Mouse (Mus musculus): Measurements from ENCODE around the gene Lrrtm4.

The Lrrtm4 gene

DNA sequence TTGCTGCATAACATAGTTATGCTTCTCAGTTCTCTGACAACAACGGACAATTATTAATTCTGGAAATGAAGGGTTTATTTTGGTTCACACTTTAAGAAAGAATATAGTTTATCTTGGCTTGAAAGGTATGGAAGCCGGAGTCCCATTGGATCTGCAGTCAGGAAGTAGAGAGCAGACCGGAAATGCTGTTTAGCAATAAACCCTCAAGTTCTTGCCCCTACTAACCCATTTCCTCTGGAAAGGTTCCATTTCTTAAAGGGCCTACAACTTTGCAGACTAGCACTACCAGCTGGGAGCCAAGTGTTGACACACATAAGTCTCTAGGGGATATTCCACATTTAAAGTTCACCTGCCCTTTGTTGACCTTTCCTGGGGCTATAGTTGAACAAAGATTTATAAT, 309.7 kb downstream of the Lrrtm4 start:
- DNase-seq (ENCODE audit: low read depth) = no peak

DNA sequence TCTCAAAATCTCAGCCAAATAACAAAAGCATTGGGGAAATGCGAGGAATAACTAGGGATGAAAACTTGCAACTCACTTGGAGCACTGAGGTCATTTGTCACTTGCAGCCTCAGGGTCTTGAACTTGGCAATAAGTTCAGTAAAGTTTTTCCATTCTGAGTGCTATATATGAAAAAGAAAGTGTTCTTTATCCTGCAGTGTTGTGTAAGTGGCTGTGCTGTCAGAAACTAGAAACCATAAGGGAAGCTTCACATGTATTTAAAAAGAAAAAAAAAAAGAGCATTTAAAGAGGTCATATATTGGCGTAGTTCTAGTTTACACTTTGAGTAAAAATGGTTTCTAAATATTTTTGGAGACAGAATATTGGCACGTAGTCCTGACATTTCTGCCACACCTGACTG, 313.1 kb downstream of the Lrrtm4 start:
- no peak for DNase-seq (ENCODE audit: low read depth)

DNA sequence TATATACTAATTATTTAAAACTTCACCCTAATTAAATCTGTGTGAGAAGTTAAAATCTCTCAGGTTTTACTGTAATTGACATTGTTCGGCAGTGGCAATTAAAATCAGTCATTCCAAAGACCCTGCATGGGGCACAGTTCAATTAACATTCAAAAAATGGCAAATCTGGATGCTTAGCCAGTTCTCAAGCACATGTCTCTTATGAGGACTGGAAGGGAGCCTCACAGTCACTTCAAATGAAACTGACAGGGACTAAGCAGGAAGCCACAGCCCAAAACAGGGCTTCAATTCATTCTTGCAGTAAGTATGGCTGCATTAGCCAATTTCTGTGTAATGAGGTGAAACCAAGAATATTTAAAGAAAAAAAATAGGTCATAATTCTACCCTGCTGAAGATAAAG, 333.6 kb downstream of the Lrrtm4 start:
- DNase-seq (ENCODE audit: low read depth) = no peak

DNA sequence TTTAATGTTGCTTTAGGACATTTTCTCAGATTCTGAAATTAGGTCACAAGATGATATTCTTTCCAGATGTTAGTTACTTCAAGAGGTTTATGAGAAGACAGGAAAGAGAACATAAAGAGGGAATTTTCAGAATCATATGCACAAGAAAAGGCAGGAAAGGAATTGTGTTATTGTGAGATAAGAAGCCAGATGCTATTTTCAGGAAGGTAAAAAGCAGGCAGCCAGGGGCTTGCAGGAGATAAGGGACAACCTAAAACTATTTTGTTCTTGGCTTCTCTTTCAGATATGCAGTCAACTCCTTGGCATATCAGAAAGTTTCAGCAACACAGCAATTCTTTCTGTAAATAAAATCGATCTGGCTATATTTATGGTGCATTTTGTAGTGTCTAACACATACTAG, 338.4 kb downstream of the Lrrtm4 start:
- no peak for DNase-seq (ENCODE audit: low read depth)

DNA sequence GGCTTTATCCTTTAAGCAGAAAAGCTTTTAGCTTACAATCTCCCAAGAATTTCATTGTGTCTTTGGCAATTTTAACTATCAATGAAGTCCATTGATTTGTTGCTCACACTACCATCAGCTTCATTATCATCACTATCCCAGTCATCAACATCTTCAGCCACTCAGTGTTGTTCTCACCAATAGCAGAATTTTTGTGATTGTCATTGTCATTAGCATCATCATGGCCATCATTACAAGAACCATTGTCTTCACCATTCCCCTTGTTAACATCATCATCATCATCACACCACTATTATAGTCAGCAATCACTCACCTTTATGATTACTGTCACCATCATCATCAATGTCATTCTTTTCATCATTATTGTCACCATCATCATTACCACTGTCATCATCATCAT, 344.9 kb downstream of the Lrrtm4 start:
- DNase-seq (ENCODE audit: low read depth) = no peak

DNA sequence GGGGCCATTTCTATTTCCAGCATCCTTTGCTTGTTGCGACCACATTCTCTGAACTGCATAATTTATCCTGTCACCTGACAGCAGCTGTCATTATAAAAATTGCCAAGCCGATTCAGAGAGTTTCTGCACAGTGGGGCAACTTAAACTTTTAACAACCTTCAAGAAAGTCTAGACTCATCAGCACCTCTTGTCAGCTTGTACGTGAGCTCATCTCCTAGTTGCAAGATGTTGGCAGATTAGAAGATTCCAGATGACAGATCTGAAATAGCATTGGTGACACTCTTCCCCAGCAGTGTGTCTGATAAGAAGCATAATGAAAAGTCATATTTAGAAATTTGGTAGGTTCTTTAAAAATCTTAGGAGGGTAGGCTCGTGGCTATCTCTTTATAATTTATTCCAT, 347.9 kb downstream of the Lrrtm4 start:
- no peak for DNase-seq (ENCODE audit: low read depth)

DNA sequence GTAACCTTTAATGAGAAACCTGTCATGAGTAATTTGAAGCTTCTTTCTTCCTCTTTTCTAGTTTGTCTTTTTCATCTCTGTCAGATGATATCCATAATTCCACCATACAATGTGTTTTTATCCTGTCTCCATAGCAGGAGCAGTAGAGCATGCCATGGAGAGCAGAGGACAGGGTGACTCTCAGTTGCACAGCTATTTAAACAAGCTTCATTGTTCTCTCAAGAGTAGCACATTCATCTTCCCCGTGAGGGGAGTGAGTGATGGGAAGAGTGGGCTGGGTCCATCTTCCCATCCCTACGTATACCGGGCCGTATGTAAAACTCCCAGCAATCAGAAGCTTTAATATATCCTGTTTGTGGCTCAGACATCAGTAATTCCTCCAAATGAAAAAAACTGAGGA, 370.9 kb downstream of the Lrrtm4 start:
- no peak for DNase-seq (ENCODE audit: low read depth)

DNA sequence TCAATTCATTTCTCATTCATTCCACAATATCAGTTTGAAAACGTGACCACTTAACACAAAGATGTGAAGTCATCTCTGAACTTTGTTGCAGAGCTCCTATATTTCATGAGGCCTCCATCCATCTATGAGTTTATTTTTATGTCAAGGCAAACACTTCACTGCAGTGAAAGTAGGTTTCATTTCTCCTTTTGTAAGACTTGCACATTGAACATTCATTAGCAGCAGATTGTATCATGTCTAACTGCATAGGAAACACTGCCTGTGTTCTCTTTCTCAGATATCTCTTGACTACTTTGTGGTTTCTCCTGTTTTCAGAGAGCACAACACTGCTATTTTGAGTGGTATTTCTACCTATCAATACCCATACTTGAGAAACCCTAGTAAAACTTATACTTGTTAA, 388.1 kb downstream of the Lrrtm4 start:
- DNase-seq (ENCODE audit: low read depth) = no peak

DNA sequence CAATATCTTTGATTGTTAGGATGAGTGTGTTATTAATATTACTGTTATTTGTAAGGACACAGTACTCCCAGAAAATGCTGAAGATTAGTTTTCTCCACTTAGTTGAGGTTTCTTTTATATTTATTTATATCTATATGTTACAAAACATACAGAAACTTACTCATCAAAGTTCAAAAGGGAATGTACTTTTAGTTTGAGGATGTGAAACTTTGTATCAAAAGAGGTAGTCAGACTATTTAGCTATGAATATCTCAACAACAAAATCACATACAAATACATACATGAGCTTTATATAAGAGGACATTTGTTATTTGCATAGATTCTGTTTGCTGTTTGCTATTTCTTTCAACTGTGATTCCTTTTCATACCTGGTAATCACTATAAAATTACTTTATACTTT, 421.5 kb downstream of the Lrrtm4 start:
- DNase-seq (ENCODE audit: low read depth) = no peak

DNA sequence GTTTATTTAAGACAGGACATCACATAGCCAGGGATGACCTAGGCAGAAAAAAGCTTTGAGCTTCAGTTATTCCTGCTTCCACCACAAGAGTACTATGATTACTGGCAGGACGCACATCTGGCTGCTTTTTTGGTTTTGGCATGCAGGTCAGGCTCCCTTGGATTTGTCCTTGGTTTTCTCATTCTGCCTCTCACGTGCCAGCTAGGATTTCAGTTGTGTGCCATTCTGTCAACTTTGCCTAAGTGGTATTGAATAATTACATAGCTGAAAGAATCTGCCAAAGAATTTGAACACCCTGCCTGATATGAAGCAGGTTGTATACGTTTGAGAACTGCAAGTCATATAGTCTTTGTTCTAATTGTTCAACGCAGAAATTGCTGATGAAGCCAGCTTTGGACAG, 451.9 kb downstream of the Lrrtm4 start:
- no peak for DNase-seq (ENCODE audit: low read depth)

DNA sequence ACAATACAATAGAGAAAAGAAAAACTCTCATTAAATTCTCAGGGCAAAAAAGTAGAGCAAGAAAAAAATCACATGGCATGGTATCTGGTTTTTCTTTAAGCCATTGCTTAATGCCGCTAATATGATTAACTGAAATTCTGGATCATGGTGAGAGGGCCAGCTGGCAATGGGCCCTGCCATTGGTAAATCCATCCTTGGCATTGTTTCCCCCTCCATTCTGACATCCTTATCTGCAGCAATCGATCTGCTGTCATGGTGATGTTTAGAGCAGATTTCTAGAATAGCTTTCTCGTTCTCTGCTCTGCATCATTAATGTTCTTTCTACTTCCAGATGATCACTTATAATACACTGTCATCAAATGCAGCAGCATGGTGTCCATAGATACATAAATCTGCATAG, 457.5 kb downstream of the Lrrtm4 start:
- no peak for DNase-seq (ENCODE audit: low read depth)

DNA sequence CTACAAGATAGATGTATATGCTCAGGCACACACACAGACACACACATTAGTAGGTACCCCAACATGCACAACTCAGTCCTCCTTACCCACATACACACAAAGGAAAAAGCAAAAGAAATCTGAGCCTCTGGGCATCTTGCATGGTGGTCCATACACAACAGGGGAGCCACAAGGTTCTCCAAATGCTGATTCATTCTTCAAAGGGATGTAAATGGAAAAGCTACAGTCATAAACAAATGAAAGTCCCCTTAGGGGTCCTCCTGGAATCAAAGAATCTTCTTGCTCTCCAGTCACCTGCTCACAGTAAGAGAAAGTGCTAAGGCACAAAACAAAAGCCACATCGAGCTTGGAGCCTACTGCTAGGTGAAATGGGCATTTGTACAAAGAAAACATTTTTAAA, 526.3 kb downstream of the Lrrtm4 start:
- no peak for DNase-seq (ENCODE audit: low read depth)

DNA sequence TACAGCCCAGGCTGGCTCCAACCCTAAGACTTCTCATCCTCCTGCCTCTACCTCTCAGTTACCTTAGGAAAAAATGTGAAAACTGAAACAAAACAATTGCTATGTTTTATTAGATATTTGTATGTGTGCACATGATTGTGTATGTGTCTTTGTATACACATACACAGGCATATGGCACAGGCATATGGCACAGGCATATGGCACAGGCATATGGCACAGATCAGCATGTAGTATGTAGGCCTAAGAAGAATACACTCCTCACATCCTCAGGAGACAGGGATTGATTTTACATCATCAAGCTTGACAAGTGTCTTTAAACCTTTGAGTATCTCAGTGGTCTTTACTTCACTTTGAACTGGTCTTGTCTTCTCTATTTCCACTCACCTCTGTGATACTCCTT, 531.2 kb downstream of the Lrrtm4 start:
- DNase-seq (ENCODE audit: low read depth) = no peak

DNA sequence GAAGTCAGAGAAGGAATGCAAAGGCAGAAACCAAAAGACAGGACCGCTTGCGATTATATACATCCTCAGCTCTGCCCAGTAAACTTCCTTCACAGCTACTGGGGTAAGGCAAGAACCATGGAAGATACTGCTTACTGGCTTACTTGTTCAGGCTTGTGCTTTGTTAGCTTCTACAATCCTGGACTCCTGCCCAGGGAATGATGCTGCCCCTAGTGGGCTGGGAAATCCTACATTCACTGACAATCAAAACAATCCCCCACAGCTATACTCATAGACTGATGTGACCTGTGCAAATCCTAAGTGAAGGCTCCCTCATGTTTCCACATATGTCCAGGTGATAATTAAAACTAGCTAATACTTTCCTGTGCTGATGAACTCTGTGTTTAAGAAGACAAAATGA, 534.7 kb downstream of the Lrrtm4 start:
- DNase-seq (ENCODE audit: low read depth) = no peak

DNA sequence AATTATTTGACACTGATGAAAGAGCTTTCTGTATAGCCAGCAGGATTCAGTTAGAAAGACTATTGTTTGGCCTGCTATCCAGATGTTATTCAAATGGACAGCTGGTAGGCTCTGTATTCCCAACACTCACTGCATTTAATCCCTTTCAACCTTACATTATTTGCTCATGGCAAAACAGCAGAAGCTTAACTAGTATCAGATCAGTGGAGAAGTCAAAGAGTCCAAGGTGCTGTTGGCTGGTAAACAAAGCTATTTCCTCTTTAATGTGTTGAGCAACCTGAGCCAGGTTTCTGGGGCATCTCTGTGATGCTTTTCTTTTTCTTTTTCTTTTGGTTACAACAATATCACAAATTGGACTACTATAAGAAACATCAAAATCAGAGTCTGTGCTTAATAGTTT, 536.3 kb downstream of the Lrrtm4 start:
- DNase-seq (ENCODE audit: low read depth) = no peak

DNA sequence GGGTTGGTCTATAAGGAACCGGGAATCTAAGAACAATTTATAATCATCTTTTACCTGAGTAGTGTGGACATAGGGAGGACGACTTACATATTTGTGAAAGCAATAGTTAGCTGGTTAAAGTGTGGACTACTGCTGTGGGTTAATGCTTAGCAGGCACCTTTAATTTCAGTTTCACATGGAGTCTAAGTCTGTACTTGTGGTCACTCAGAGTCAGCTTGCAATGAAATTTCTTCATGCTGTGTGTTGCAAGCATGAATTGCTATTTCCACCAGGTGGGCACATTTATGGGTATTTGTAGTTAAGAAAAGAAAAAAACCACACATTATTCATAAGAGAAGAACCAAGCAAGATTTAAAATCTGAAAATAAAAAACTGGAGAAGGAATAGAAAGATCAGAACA, 558.5 kb downstream of the Lrrtm4 start:
- DNase-seq (ENCODE audit: low read depth) = no peak

DNA sequence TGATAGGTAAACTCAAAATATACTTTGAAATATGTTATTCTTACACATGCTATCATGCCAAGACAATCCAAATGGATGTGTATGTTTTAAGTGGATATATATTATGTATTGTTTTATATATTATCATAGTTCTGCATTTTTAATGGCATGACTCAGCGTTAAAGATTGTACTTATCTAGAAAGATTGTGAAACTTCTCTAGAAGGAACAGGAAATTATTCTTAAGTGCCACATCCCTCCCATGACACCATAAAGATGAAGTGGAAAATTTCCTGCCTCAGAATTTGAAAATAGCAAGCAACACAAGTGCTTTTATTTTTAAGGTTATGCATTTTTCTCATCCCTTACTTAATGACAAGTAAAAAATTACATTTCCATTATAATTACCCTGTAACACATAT, 563.5 kb downstream of the Lrrtm4 start:
- DNase-seq (ENCODE audit: low read depth) = no peak

DNA sequence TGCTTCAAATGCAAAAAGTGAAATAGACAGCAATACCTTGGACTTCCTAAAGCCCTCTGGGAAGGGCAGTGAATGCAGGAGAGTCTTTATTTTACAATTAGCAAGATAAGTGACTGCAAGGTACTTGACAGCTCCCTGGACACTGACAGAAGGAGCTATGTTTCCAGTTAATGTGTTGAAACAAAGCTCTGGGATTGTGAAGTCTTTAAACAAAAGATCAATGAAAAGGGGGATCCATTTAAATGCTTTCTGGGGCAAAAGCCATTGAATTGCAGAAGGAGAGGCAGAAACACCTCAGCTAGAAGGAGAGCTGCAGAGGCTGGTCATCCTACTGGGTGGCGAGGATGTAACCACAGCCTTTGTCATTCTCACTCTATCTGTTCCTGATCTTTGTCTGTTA, 571.1 kb downstream of the Lrrtm4 start:
- no peak for DNase-seq (ENCODE audit: low read depth)

DNA sequence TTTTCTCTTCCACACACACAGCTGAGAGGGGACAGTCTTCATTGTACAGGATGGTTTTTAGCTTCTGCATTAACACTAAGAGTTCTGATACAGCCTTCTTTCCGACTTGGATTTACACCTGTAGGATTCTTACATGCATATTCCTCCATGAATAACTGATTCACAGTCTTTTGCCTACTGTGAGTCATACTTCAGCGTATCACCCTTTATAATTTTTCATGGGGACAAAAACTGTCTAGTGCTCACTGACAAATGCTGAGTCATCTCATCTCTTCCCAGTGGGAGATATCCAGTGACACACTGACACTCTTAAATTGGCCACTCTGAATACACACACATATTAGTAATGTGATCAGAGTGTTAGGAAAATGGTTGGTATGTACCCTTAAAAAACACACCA, 600.8 kb downstream of the Lrrtm4 start:
- no peak for DNase-seq (ENCODE audit: low read depth)

DNA sequence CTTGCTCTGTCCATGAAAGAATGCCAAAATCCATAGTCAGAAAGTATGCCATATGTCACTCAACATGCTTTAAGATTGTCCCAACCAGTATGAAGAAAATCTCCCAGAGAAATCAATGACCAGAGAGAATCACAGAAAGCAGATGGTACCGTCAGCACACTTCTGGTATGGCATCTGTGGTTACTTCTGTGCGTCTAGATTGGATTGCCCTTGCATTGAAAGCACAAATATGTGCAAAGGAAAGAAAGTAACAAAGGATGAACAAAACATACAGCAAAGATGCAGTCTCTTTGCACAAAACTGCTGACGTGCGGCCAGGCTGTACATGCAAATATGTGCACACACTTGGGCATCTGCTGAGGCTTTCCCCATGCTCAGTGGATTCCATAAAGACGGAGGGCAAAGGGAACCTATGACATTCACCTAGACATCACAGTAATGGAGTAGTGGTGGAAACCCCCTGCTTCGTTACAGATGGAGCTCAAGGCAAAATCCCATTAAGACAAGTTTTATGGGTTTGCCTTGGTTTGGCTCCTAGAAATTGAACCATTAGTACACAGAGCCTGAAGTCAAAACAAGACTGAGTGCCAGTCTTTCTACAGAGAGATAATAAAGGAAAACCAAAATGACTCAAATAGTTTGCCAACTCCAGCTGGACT, 604.1 kb downstream of the Lrrtm4 start:
- no peak for DNase-seq (ENCODE audit: low read depth)

DNA sequence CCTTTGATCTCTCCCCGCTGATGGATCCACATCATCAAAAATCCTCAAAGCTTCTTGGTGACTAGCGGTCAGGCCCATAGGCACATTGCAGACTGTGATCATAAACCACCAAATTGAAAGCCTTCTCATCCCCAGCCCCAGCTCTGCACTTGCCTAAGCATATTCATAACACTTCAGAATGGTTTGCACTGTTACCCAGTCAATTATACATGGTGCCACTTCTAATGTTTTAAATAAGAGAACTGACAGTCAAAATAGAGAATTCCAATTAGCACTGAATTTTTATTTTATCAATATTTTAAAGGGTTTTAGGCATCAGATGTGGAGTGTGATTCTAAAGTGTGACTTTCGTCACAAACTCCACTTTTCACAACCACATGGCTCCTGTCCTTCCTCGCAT, 606.8 kb downstream of the Lrrtm4 start:
- no peak for DNase-seq (ENCODE audit: low read depth)

DNA sequence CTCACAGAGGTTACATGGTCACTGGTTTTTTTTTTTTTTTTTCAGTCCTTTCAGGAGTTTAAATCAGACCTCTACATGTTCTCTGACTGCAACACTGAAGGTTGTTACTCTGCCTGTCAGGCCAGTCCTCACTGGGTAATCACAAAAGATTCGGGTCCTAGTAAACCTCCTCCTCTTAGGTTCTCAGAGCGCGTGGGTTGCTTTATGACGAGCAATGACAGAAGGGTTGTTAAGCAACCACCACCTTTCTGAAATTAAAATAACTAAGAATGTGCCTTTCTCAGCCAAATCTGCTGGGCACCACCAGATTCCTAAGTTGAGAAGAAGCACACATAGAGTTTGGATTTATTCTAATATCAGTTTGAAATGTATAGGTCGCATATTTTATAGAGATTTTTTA, 644.1 kb downstream of the Lrrtm4 start:
- DNase-seq (ENCODE audit: low read depth) = no peak

DNA sequence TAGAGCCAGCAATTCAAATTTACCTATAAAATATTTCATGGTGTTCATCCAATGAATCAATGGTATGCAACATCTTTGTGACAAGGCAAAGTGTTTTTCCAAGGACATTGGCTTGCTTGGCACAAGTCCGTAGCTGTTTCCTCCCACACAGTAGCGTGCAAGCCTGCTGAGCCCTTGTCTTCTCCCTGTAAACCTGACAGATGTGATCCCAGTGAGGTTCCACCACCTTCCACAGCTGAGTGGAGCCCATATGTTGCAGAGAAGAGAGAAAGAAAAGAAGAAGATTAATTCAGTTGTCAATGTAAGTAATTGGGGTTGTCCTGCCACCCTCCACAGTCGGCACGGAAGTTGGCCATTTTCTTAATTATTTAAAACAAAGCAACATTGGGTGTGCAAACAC, 645.4 kb downstream of the Lrrtm4 start:
- no peak for DNase-seq (ENCODE audit: low read depth)

DNA sequence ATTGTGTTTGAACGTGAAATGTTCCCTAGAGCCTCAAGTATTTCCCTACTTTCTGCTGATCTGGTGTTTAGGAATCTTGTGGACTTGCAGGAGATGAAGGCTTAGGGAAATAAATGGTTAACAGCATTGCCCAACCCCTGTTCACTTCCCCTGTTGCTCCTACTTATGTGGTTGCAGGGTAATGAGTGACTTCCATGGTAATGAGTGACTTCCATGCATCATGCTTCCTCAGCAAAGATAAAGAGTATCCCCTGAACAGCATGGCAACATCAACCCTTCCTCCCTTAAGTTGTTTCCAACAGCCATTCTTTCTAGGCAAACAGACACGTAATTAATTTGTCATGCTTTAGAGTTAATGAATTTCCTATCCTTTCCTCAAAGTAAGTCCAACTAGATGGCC, 685.5 kb downstream of the Lrrtm4 start:
- DNase-seq (ENCODE audit: low read depth) = no peak

DNA sequence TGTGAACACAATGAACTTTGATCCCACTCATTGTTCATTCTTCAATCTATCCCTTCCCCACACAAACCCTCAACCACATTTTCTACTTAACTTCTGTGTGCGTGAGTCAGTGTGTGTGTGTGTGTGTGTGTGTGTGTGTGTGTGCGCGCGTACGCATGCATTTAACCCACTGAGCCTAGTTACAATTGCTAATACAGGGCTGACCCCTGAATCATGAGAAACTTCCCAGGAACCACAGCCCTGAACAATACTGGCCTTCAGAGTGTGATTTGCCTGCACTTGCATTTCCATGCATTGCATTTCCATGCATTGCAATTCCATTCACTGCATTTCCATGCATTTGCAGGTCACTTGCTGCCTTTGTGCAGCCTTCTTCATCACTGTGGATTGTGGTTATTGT, 701.8 kb downstream of the Lrrtm4 start:
- no peak for DNase-seq (ENCODE audit: low read depth)

Measured in fibroblast of lung, adult 2 months (primary cell).